Comparison of ENCODE assay signal across 10 mouse cellular contexts in genomic region chr13:49461458-49462132, GRCm38 (mm10). TPM values are rescaled to one million over a fixed set of nuclear protein-coding genes. Genes with fewer than 3 reads are reported as not detected.
DNase-seq lines count a peak whose midpoint lies in the region; ATAC-seq and TF ChIP-seq lines count a peak whose summit lies in the region.
"Had no signal": no experiment of that assay in that cellular context is flagged by ENCODE, and none has a peak within 500 bp of the region (broad histone marks: within the 10 kb centered on the region; RNA-seq: fewer than 3 reads in every experiment).

No protein-coding gene starts in this region.

- H3K4me3 ChIP-seq in liver, adult 2 months (ENCODE audit: insufficient read depth, low read depth, low read length) = no peak overlapping the region
- H3K4me3 ChIP-seq in liver, postnatal 0 days (ENCODE audit: low read depth, low read length) = no peak overlapping the region
- no peak overlapping the region for H3K4me3 ChIP-seq in stomach, embryonic 14.5 days (ENCODE audit: low read depth, low read length)

- peak; percentile 56 for DNase-seq in gastrocnemius, adult 18-20 months (ENCODE audit: low spot score)
- no peak for DNase-seq in gastrocnemius, postnatal 10 days
- peak; percentile 40 for DNase-seq in liver, adult 2 months (ENCODE audit: extremely low read depth, low read depth, low spot score)
- DNase-seq in liver, postnatal 0 days = no peak
- DNase-seq in kidney, postnatal 25 days = peak; percentile 66 to 80
- DNase-seq in thymus, postnatal 4 days = no peak

- no peak for ATAC-seq in liver, postnatal 0 days
- no peak for ATAC-seq in stomach, embryonic 14.5 days (ENCODE audit: insufficient number of reproducible peaks, insufficient read depth, low FRiP score, low read depth)
- ATAC-seq in inflammation-experienced regulatory T-cells, adult 6 months = no peak

- TF ChIP-seq POLR2A in liver, adult 2 months (IDR thresholded peaks at IDR 0.05; ENCODE audit: extremely low read depth, insufficient read depth, low read length) = no peak

- H3K27ac ChIP-seq in liver, adult 2 months (replicated peaks; ENCODE audit: insufficient read depth, low read depth, low read length) = no peak overlapping the region
- no peak overlapping the region for H3K27ac ChIP-seq in liver, postnatal 0 days (ENCODE audit: low read depth)
- peak overlapping the region; percentile 44; the same call in 1 of the 2 replicates for H3K27ac ChIP-seq in stomach, embryonic 14.5 days (ENCODE audit: low read length)
- H3K27ac ChIP-seq: liver, embryonic 14.5 days had no signal

- H3K36me3 ChIP-seq in liver, adult 2 months (ENCODE audit: control insufficient read depth, insufficient read depth, low read length) = peaks cover 29% of the 10 kb centered on the region
- H3K36me3 ChIP-seq in liver, postnatal 0 days (replicated peaks; ENCODE audit: insufficient read depth, low read length) = peaks cover 36% of the 10 kb centered on the region
- peaks cover 33% of the 10 kb centered on the region for H3K36me3 ChIP-seq in stomach, embryonic 14.5 days (ENCODE audit: control insufficient read depth, insufficient read depth, low read length)

- no peaks in the 10 kb centered on the region; the same call in 1 of the 2 replicates for H3K4me1 ChIP-seq in liver, adult 2 months (ENCODE audit: control insufficient read depth, insufficient read depth, low read length)
- H3K4me1 ChIP-seq in liver, postnatal 0 days (ENCODE audit: insufficient read depth) = no peaks in the 10 kb centered on the region
- no peaks in the 10 kb centered on the region for H3K4me1 ChIP-seq in stomach, embryonic 14.5 days (ENCODE audit: control insufficient read depth, insufficient read depth, low read length)

- H3K27me3 ChIP-seq in liver, adult 2 months (ENCODE audit: control insufficient read depth, insufficient read depth, low read length) = no peaks in the 10 kb centered on the region
- H3K27me3 ChIP-seq in liver, postnatal 0 days (ENCODE audit: insufficient read depth, low read length) = no peaks in the 10 kb centered on the region
- no peaks in the 10 kb centered on the region for H3K27me3 ChIP-seq in stomach, embryonic 14.5 days (ENCODE audit: control insufficient read depth, insufficient read depth, low read length)

- H3K4me2 ChIP-seq in liver, postnatal 0 days (ENCODE audit: low read depth, low read length) = no peak overlapping the region
- no peak overlapping the region for H3K4me2 ChIP-seq in stomach, embryonic 14.5 days (replicated peaks; ENCODE audit: low read depth, low read length)

- H3K9ac ChIP-seq in liver, adult 2 months (ENCODE audit: low read depth, low read length) = no peak overlapping the region
- no peak overlapping the region for H3K9ac ChIP-seq in liver, postnatal 0 days (replicated peaks)
- H3K9ac ChIP-seq in stomach, embryonic 14.5 days (replicated peaks; ENCODE audit: low read depth, low read length) = no peak overlapping the region
- H3K9ac ChIP-seq: liver, embryonic 14.5 days had no signal

- 87% methylated on average over 15 of the region's 15 CpGs for WGBS in liver, adult 2 months
- 83% methylated on average over 15 of the region's 15 CpGs for WGBS in liver, postnatal 0 days (ENCODE audit: insufficient replicate concordance)
- 89% methylated on average over 15 of the region's 15 CpGs for WGBS in stomach, embryonic 14.5 days

- H3K79me2 ChIP-seq in liver, adult 2 months (ENCODE audit: control insufficient read depth, insufficient read depth, low read length) = no peaks in the 10 kb centered on the region

- TF ChIP-seq CTCF in liver, adult 2 months (IDR thresholded peaks at IDR 0.05; ENCODE audit: low read depth, low read length) = no peak
- TF ChIP-seq CTCF in liver, postnatal 0 days (IDR thresholded peaks at IDR 0.05; ENCODE audit: low read depth) = no peak

- no peaks in the 10 kb centered on the region for H3K9me3 ChIP-seq in liver, postnatal 0 days (ENCODE audit: low read length)
- no peaks in the 10 kb centered on the region for H3K9me3 ChIP-seq in stomach, embryonic 14.5 days (ENCODE audit: control insufficient read depth, low read depth, low read length)

- no peak for TF ChIP-seq EP300 in liver, postnatal 0 days (IDR thresholded peaks at IDR 0.05; ENCODE audit: low read depth)

RNA-seq across cellular contexts. Expression of gene Tes3-ps, which starts 31.5 kb away (rescaled TPM):
- total RNA-seq in gastrocnemius, adult 18-20 months (2021) = 1 to 10 TPM; 1.4 to 1.6 TPM
- 1 to 10 TPM; 1.4 to 1.5 TPM for total RNA-seq in gastrocnemius, postnatal 10 days (2021)
- total RNA-seq in liver, adult 2 months (2014; rRNA removed) = 0.13 and 0.18 TPM in 2 replicates
- polyA plus RNA-seq in liver, adult 2 months (2012; rRNA removed) = 0.04 TPM in 2 replicates
- 0.47 TPM in 2 replicates for polyA plus RNA-seq in liver, postnatal 0 days (2015; fragmentation: Nextera tagmentation; extraction: Ambion mirVana)
- 1.2 and 1.7 TPM in 2 replicates for polyA plus RNA-seq in stomach, embryonic 14.5 days (2014; fragmentation: Nextera tagmentation; extraction: Ambion mirVana)
- 1 to 10 TPM; 5.6 to 8.2 (median 8.1) TPM for polyA plus RNA-seq in inflammation-experienced regulatory T-cells, adult 6 months (2017; shearing (Covaris generic))
- polyA plus RNA-seq: spleen, adult 2 months had no signal

RNA-seq across cellular contexts. Expression of gene Ippk, which starts 40.5 kb away (rescaled TPM):
- total RNA-seq in gastrocnemius, adult 18-20 months (2021) = 1 to 10 TPM; 5.9 to 6.6 TPM
- 1 to 10 TPM; 5.7 to 6.3 TPM for total RNA-seq in gastrocnemius, postnatal 10 days (2021)
- total RNA-seq in liver, adult 2 months (2014; rRNA removed) = 5.0 and 5.6 TPM in 2 replicates
- polyA plus RNA-seq in liver, adult 2 months (2012; rRNA removed) = 3.2 and 3.9 TPM in 2 replicates
- 5.9 and 6.0 TPM in 2 replicates for polyA plus RNA-seq in liver, postnatal 0 days (2015; fragmentation: Nextera tagmentation; extraction: Ambion mirVana)
- polyA plus RNA-seq in stomach, embryonic 14.5 days (2014; fragmentation: Nextera tagmentation; extraction: Ambion mirVana) = 16.3 and 17.8 TPM in 2 replicates
- 1 to 10 TPM; 3.8 to 5.3 (median 4.3) TPM for polyA plus RNA-seq in inflammation-experienced regulatory T-cells, adult 6 months (2017; shearing (Covaris generic))

RNA-seq across cellular contexts. Expression of gene Ecm2, which starts 43.0 kb away (rescaled TPM):
- 1 to 10 TPM; 6.7 to 9.3 TPM for total RNA-seq in gastrocnemius, adult 18-20 months (2021)
- 10 to 100 TPM; 17.8 TPM for total RNA-seq in gastrocnemius, postnatal 10 days (2021)
- total RNA-seq in liver, adult 2 months (2014; rRNA removed) = 0.55 and 0.81 TPM in 2 replicates
- polyA plus RNA-seq in liver, adult 2 months (2012; rRNA removed) = 0.07 and 0.15 TPM in 2 replicates
- 0.31 and 0.38 TPM in 2 replicates for polyA plus RNA-seq in liver, postnatal 0 days (2015; fragmentation: Nextera tagmentation; extraction: Ambion mirVana)
- polyA plus RNA-seq in stomach, embryonic 14.5 days (2014; fragmentation: Nextera tagmentation; extraction: Ambion mirVana) = 0.57 and 0.88 TPM in 2 replicates
- under 1 TPM in 2 of 3 experiments, not detected in 1; 0.07 to 0.23 TPM for polyA plus RNA-seq in inflammation-experienced regulatory T-cells, adult 6 months (2017; shearing (Covaris generic))

Comparison
In these comparisons a context has a peak if more than half of its experiments do, and no peak if none do; other contexts are left out.
1. DNase-seq: peak in gastrocnemius, adult 18-20 months (single experiment), liver, adult 2 months (single experiment) and kidney, postnatal 25 days (2 of 2); none in gastrocnemius, postnatal 10 days (single experiment), liver, postnatal 0 days (single experiment) and thymus, postnatal 4 days (single experiment).